Mouse (Mus musculus) T-helper 1 cell (primary cell): ENCODE measurements around the gene Negr1.

ENCODE experiments used
- in situ Hi-C: fragments of 300-600 bp; cut with MboI, MseI; formaldehyde crosslinking; loops from one replicate; pipeline ENCODE4 v1.15.1; 2025; ENCODE audit warnings: high pct_unique_total_duplicates

Negr1 gene

DNA sequence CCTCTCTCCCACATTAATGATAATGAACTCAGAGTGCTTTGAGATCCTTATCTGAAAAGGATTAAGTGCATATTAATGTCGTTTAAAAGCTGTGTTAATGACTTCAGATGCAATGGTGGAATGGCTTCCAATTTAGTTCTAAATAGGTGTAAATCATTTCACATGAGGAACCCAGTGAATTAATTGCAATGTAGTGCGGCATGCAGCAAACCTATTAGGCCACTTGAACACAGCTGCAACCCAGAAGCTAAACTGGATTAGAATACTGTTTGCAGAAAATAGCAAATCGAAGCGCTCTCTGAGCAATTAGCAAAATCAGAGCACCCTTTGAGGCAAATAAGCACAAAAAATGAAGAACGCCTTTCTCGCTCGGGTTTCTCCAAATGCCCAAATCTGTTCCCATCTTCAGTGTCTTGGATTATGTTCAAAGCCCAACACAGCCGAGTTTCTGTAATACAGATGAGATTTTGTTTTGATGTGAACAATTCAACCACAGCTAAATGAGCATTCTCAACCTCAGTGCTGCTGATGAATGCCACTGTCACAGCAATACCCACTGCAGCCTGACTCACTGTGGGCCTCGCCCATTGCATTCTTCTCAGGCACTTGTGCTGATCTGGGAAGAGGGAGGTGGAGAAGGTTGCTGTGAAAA lies 342.5 kb downstream of the Negr1 start:
- in situ Hi-C loops: no loop called here

DNA sequence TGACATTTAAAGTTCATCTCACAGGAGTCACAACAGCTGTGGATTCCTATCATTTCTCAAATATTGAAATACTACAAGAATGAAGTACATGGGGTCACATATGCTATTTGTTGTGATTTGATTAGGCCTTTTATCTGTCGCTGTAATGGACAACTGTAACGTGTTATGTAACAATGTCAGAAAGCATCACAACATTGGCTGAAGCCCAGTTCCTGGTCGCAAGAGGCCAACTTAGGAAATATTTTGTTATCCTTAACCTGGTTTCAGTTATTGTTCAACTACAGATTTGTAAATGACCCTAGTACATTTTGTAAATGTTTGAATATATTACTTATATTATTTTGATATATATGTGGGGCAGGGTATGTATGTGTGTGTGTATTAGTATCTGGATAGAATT lies 351.2 kb downstream of the Negr1 start:
- in situ Hi-C loops: no loop called here

DNA sequence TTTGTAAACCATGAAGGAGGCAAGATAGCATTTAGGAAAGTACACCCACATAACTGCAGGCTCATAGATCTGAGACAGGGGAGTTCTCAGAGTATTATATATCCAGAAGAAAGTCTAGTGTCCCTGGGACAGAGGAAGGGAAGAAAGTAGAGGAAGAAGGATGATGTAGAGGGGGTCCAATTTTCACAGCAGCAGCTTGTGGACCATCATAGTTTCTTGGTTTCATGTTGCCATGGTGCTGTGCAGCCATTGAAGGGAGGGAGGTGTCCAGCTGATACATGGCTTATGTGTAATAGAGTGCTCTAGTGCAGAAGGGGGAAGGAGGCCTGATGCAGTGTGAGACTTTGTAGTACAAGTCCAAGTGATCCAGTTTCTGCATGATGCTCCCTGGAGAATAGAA lies 359.8 kb downstream of the Negr1 start:
- in situ Hi-C loops: no loop called here

DNA sequence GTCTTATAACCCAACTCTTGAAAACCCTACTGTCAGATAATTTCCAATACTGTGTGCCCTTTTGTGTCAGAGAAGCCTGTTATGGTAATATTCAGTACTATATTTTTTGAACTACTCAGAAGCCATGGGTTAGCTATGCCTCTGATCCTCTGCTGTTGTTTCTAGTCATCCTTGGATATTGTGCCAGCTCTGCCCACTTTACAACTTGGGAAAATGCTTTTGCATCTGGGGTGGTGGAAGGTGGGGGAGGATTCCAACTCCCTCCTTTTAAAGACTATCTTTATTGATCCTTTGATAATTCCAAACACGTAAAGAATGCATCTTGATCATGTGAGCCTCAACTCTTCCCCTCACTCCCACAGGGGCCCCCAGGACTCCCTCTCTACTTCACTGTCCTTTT lies 361.6 kb downstream of the Negr1 start:
- in situ Hi-C loops: no loop called here

DNA sequence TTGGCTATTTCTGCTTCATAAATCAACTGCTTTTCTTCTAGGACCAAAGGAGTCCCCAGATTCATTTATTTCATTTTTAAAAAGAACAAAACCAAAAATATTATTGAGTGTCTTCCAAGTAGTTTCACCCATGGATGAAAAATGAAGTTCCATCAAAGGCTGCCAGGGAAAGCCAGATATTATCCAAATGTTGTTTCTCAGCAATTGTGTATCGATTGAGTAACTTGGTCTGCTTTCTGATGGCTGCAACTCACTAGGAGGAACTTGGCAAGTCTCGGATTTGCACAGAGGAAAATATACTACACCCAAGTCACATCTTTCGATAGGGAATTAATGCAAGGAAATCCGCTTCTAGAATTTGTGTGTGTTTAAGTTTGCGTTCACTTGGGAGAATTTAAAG lies 363.5 kb downstream of the Negr1 start:
- in situ Hi-C loops: no loop called here

DNA sequence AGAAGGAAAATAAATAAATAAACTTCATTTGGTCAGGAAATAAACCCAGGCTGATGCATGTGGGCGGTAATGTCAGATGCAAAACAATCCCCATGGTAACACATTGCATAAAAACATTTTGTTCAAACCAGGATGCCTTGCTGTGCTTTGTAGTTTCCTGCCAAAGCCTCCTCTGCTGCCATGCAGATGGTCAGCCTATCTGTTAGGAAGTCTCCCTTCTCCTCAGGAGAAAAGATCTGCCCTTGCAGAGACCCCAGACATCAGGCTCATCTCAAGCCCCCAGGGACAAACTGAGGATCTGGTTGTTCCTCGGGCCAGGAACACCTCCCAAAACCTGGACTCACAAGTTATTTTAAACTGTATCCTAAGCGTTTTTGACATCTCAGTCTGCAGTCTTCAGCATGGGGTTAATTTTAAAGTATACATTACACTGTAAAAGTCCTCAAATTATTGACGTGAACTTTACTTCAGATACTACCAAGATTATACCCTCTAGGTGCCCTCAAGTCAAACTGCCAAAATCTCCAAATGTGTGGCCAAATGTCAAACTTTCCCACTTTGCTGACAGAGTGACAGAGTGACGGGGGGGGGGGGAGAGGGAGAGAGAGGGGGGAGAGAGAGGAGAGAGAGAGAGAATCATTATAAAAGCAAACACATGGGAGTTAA lies 366.9 kb downstream of the Negr1 start:
- in situ Hi-C loops: no loop called here

DNA sequence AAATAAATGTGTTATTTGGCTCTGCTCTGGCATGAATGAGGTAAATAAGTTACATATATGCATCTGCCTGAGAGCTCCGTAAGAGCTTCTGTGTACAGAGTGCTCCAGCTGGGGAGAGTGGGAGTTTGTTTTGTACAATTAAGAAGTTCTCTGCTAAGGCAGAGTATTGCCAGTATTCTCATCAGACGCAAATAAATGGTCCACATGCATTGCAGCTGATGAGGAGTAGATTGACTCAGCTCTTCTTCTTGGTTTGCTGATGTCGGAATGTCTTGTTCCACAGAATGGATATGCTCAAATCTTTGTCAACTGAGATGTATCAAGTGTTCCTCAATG lies 367.4 kb downstream of the Negr1 start:
- in situ Hi-C loops: no loop called here

DNA sequence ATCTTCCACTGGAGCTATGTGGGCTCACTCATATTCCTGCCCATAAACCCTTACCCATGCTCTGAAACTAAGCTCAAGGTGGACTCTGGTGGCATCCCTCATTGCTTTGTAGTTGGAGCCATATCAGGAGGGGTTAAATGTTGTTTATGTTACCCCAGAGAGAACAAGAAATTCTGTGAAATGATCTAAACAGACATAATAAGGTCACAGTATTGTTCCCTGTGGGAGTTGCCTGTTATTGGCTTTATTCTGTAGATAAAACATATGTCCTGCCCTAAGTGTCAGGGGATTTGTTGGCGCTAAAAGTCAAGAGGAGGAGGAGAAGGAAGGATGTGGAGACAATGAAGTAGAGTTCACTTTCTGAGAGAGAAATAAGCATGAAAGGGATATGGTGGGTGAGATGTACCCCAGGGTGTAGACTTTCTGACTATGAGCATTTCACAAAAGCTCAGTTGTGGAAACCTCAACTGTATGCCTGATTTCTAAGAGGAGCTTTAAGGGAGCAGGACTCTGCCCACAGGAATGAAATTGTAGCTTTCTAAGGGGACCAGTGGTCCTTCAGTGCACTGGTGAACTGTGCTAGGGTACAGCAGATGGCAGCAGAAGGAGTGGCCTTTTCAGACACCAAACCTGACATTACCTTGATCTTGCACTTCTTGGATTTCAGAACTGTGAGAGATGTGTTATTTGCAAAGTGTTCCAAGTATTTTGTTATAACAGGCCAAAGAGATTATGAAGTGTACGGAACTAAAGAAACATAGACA lies 368.3 kb downstream of the Negr1 start:
- in situ Hi-C loops: no loop called here

DNA sequence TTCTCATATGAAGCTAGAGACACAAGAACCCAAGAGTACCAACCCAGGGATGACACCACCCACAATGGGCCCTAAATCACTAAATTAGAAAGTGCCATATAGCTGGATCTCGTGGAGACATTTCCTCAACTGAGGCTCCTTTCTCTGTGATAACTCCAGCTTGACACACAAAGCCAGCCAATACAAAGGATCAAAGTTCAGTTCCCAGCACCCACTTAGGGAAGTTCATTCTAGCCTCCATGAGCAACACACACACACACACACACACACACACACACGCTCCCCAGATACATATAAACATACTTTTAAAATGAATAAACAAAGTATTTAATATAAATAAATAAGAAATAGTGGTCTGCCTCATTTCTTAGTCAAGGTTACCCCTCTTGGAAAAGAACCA lies 369.4 kb downstream of the Negr1 start:
- in situ Hi-C loops: no loop called here

DNA sequence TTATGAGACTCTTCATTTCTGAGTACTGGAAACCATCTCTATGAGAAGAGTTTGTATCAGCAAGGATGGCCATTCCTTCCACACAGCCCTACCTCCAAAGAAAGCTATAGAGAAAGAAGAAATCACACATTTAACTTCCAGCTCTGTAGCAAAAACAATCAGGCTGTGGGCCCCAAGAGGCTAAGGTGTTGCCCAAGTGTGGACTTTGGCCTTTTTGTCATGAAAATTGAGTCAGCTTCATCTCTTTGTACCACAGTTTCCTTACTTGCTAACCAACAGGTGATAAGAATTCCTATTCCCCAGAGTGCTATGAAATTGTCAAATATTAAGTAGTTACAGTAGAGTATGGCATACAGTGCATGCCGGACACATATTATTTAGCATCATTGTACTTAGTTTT lies 369.9 kb downstream of the Negr1 start:
- in situ Hi-C loops: no loop called here

DNA sequence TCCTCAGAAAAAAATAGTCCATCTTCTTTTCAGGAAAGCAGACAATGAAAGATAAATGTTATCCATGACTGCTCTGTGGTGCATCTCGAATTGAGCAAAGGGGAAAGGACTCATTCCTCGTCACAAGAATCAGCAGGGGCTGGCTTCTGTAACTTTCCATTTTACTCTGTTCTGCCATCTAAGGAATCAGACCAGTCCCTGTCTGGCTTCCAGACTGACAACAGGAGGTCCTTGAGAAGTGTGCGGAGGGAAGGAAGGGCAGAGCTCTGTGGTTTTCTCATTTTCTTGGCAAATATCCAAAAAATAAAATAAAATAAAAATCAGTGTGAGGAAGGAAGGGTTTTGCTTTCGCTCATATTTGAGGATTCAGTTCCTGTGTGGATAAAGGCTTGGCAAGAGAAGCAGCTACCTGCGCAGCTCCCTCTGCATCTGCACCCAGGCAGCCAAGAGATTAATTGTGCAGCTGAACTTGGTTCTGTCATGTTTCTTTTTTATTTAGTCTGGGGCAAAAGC lies 373.2 kb downstream of the Negr1 start:
- in situ Hi-C loops: no loop called here

DNA sequence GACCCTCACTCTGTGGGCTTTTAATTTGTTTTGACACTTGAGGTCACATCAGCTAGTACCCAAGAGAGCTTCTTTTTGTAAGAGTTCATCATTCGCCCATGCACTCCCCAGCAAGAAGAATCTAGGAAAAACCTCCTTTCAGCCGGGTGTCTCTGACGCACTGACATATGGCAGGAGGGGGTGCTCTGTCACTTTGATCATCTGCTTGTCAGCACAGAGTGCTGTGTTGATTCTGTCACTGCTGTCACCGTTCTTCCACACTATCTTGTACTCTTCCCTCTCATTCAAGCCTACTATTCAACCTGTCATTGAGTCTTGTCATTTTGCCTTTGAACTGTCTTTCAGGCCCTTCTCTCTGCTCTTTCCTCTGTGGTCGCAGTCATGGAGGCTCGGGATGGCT lies 385.8 kb downstream of the Negr1 start:
- in situ Hi-C loops: no loop called here

DNA sequence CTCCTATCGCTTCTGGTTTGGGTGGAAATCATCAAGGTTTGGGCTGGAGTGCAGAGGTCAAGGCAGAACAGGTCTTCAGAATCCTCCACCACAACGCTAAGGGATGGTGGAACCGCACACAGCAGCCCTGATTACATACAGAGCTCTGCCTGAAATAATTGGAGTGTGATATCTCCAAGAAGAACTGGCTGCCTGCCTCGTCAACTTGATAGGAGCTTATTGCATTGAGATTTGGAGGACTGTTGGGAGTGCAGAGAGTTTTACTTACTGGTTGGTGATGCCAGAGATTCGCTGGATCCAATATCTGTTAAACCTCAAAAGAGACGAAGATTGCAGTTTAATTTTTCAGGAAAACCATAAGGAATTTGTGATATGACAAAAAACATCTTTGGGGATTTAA lies 391.4 kb downstream of the Negr1 start:
- in situ Hi-C loops: no loop called here

DNA sequence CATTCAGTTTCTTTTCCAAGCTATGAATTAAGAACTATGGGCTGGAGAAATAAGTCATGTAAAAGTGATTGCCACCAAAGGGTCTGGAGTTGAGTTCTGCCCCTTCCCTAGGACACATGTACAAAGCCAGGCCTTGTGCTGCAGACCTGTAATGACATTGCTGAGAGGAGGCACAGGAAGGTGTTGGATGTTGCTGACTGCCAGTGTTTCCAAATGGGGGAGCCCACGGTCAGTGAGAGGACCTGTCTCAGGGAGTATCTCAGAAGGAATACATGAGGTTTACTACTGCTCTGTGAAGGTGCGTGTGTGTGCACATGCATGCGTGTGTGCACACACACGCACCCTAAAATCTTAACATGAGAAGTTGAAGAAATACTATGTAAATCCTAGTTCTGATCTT lies 393.5 kb downstream of the Negr1 start:
- in situ Hi-C loops: no loop called here

DNA sequence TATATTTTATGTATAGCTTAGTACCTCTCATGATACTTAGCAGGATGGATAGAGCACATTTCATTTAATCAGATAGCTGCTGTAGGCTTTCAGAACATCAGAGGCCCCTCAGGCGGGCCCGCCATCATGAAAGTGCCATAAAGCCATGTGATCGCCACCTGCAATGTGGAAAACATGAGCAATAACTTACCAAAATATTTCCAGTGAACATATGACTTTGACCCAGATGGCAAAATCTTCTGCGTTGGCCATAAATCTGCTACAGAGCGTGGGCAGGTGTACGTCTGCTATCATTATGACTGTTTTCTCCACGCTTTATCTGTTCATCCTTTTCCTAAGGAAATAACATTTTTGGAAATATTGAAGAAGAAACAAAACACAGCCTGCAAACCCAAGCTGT lies 397.0 kb downstream of the Negr1 start:
- in situ Hi-C loops: no loop called here

DNA sequence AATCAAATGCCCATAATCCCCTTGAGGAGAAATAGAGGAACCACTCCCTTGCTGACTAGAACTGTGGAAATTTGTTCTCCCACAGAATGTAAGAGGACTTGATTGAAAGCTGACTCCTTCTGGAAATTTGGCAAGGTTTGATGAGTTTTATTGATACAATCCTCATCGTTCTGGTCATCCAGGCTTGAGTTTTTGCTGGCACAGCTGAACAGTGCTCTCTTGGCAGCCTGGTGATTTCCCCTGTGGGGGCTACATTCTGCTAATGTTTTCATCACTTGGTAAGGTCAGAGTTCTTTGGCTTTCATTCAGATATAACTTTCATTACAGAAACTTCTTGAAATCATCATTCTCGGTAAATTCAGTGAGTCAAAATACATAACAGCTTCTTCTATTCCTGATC lies 407.2 kb downstream of the Negr1 start:
- in situ Hi-C loops: no loop called here

DNA sequence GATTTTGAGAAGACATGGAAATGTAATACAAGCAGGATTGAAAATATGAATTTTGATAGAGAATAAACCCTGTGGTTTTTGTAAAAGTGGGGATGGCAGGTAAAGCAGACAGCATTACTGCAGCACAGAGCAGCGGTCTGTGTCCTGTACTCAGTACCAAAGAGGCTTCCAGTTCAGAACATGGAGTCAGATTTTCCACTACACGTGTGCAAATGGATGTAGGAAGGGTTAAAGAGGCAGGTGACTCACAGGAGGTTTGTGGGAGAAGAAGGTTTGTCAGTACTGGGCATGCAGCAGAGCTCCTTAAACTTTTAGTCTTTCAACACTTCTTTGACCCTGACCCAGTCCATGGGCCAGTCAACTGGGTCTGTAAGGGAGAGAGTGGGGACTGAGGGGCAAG lies 409.5 kb downstream of the Negr1 start:
- in situ Hi-C loops: no loop called here

DNA sequence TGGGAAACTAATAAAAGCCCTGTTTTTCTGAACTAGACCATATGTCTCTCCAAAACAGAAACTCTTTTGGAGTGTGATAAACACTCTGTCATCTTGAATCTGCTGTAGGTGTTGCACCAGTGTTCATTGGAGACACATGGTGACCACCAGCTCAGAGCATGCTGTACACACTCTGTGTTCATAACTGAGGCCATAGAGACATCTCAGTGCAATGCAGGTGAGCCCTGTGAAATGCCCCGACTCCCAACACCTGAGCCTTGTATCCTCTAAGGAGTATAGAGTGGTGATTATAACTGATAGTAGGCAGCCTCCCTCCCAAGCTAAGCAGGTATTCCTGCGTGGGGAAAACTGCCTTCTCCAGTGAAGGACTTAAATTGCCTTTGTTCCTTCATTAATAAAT lies 415.2 kb downstream of the Negr1 start:
- in situ Hi-C loops: no loop called here

DNA sequence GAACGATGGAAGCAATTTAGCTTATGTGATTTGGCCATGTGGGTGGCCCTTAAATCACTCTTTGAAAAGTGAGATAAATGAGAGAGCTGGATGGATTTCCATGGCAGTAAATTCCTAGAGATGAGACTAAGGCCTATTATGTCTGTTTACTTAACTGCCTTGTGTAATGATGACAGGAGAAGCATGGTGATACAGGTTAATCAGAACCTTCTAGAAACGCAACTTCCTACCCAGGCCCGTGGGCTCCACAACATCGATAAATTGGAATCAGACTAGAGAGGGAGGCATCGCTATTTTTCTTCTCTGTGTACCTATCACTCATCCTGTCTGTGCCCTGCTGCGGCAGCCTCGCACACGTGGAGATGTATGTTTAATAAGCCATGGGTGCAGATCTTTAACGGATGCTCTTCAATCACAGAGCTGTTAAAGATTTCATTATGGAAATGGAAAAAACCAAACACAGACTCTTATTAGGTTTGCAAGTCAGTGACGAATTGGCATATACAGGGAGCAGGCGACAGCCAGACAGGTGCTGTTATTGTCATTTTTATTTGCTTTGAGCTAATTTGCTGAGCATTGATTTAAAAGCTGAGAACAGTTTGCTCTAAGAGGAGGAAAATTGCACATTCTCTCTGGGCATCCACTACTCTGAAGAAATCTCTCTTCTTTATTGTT lies 418.6 kb downstream of the Negr1 start:
- in situ Hi-C loops: no loop called here

DNA sequence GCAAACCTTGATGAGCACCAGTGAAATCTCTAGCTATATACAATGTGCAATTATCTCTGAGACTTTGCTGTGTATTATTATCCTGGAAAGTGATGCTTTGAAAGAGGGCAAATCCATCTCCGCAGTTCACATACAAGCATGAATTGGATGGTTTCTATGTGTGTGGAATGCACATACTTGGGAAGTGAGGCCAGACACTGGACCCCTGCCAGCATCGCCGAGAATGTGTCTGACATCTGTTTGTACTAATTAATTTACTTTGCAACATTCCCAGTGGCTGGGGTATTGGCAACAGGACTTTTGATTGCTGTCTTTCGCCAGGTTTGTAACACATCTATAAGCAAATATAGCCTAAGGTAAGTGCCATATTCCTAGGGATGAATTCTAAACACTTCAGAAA lies 420.5 kb downstream of the Negr1 start:
- in situ Hi-C loops: no loop called here

DNA sequence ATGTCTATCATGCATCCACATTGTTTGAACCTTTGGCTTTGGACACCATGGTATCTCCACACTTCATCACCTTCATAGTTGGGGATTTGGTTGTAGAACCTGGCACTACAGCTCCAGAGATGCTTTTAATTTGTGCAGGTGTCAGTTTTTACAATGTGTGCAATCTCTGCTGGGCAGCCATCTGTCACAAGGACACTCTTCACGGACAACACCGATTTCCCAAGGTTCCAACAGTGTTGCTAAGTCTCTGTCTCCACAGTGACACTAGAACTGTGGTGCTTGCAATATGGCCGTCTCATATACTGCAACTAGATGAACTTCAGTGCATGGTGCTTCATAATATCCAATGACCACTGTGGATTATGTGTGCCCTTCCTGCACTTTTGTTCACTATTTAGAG lies 425.5 kb downstream of the Negr1 start:
- in situ Hi-C loops: loop anchor here (5.0 kb wide), 1 partner anchor 1435 kb away; no protein-coding TSS in a partner anchor

DNA sequence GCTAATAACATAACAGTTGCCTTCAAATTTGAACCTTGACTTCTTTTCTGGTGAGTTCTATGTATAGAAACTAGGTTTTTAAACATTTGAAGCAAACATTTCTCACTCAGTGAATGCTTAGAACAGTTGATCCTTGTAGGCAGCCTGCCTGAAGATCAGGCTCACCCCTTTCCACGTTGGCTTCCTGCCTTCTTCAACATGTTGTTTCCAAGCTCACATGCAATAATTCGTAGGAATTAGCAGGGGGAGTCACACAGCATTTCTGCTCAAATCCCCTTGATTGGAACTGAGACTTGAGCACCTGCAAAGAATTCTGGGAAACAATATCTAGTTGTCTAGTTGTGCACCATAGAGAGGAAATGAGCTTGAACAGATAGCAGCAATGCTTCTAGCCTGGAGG lies 430.6 kb downstream of the Negr1 start:
- in situ Hi-C loops: no loop called here
